Mouse (Mus musculus) cerebellum, adult 2 months (tissue): ENCODE measurements around the gene Kcnma1.

Experiments
- CTCF ChIP-seq: fragments of 200-500 bp; IDR thresholded peaks from 2 replicates; pipeline ENCODE4 v1.5.1; 2011; ENCODE audit warnings: low read depth, mild to moderate bottlenecking, control low read depth, low read length, moderate library complexity, borderline replicate concordance; ENCODE audit not compliant: insufficient read depth
- POLR2A ChIP-seq: fragments of 200-500 bp; IDR thresholded peaks from 2 replicates; pipeline ENCODE4 v1.6.1; 2011; ENCODE audit warnings: low read length, control low read depth, borderline replicate concordance; ENCODE audit not compliant: insufficient read depth

DNA sequence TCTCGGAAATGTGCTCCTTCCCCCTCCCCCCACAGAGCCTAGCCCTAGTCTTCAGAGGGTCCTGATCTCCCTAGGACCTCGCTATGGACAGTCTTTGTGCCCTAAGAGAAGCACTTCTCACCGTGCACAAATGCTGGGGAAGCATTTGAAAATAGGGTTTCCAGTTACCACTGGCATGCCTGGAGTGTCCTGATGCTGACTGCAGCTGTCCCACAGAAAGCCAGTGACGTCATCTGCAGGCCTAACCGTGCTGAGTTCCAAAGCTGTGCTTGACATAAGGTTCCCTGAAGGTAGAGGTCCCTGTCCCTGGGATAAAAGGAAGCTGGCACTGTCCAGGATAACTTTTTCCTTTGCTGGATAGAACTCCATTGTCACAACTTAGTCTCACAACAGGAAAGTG lies 71.1 kb downstream of the Kcnma1 start:
- TF ChIP-seq CTCF (no peak), POLR2A (no peak)
